Mouse (Mus musculus) neutrophil, adult 59 days (primary cell): Measurements from ENCODE around the gene Scgb1a1. TPM values are rescaled to one million over a fixed set of nuclear protein-coding genes. Genes with fewer than 3 reads are reported as not detected.

Source experiments
- total RNA-seq, 2 experiments: library from RNA; stranded (reverse); gene quantifications; 1 replicate in 1 of 2; 2 replicates in 1 of 2; pipeline ENCODE4 v1.2.4; 2023

Scgb1a1 gene
- not detected for total RNA-seq

GRCm38 (mm10) chr19:9087821-9088220 is at the start of gene Scgb1a1:
Gene Scgb1a1 (minus strand): TSS chr19:9087958.

GRCm38 (mm10) chr19:9135512-9136331 is 48.0 kb upstream of the Scgb1a1 start, which contains the start of gene Asrgl1:
Gene Asrgl1 (minus strand): TSS chr19:9135636.

Other genes with a start within 250 kb of the Scgb1a1 start
- not detected for gene Gng3, start 248.8 kb downstream of the Scgb1a1 start, total RNA-seq
- gene Lrrn4cl, start 237.2 kb downstream of the Scgb1a1 start, total RNA-seq = under 1 TPM; 0.20 to 0.36 TPM
- 10 to 100 TPM; 92.5 to 99.0 TPM for gene Ubxn1, start 216.5 kb downstream of the Scgb1a1 start, total RNA-seq
- 10 to 100 TPM; 19.7 to 21.0 TPM for gene Uqcc3, start 207.0 kb downstream of the Scgb1a1 start, total RNA-seq
- gene Lbhd1, start 204.2 kb downstream of the Scgb1a1 start, total RNA-seq = 10 to 100 TPM in 1 of 2 experiments, 1 to 10 TPM in 1; 9.9 to 17.6 TPM
- not detected for gene Gm49403, start 204.0 kb downstream of the Scgb1a1 start, total RNA-seq
- gene 1810009A15Rik, start 199.1 kb downstream of the Scgb1a1 start, total RNA-seq = 10 to 100 TPM; 20.5 to 27.8 TPM
- 1 to 10 TPM; 6.1 to 8.2 TPM for gene Gm49416, start 199.0 kb downstream of the Scgb1a1 start, total RNA-seq
- gene Ints5, start 195.0 kb downstream of the Scgb1a1 start, total RNA-seq = 10 to 100 TPM; 13.2 to 14.3 TPM
- gene Ganab, start 189.9 kb downstream of the Scgb1a1 start, total RNA-seq = 10 to 100 TPM; 79.7 to 91.5 TPM
- gene B3gat3, start 167.6 kb downstream of the Scgb1a1 start, total RNA-seq = 10 to 100 TPM; 39.9 to 45.3 TPM
- 1 to 10 TPM; 1.3 to 2.3 TPM for gene Rom1, start 158.6 kb downstream of the Scgb1a1 start, total RNA-seq
- 10 to 100 TPM; 48.3 to 52.7 TPM for gene Eml3, start 158.4 kb downstream of the Scgb1a1 start, total RNA-seq
- gene Mta2, start 146.1 kb downstream of the Scgb1a1 start, total RNA-seq = 100 to 1,000 TPM; 103 to 115 TPM
- 1 to 10 TPM; 6.4 to 9.1 TPM for gene Tut1, start 134.1 kb downstream of the Scgb1a1 start, total RNA-seq
- gene Eef1g, start 120.9 kb downstream of the Scgb1a1 start, total RNA-seq = 100 to 1,000 TPM; 127 to 130 TPM
- gene Ahnak, start 98.7 kb downstream of the Scgb1a1 start, total RNA-seq = 100 to 1,000 TPM; 348 to 529 TPM
- 10 to 100 TPM in 1 of 2 experiments, 1 to 10 TPM in 1; 9.0 to 10.5 TPM for gene Asrgl1, start 47.7 kb upstream of the Scgb1a1 start, total RNA-seq